Mouse (Mus musculus) C2C12 (cell line): ENCODE results near the gene Nipal4. TPM values are rescaled to one million over a fixed set of nuclear protein-coding genes. Genes with fewer than 3 reads are reported as not detected.

Experiments
- H3K27me3 ChIP-seq: one replicate; pipeline ENCODE4 v1.6.1; 2011; ENCODE audit not compliant: control insufficient read depth, insufficient read depth, insufficient read length
- H3K36me3 ChIP-seq: one replicate; pipeline ENCODE4 v1.6.1; 2011; ENCODE audit not compliant: control insufficient read depth, insufficient read depth
- H3K4me3 ChIP-seq: one replicate; pipeline ENCODE4 v1.5.1; 2011; ENCODE audit warnings: mild to moderate bottlenecking, control low read depth; ENCODE audit not compliant: poor library complexity, insufficient read depth, severe bottlenecking
- H3K79me2 ChIP-seq: one replicate; pipeline ENCODE4 v1.6.1; 2011; ENCODE audit not compliant: control insufficient read depth, insufficient read depth
- H3K79me3 ChIP-seq: one replicate; pipeline ENCODE4 v1.6.1; 2011; ENCODE audit warnings: low read depth, control low read depth
- H3ac ChIP-seq: one replicate; pipeline ENCODE3; 2011; ENCODE audit warnings: low read depth; ENCODE audit not compliant: control insufficient read depth, insufficient read length
- CEBPB ChIP-seq: IDR thresholded peaks from one replicate; pipeline ENCODE4 v1.6.1; 2011; ENCODE audit warnings: low read depth, mild to moderate bottlenecking, control low read depth, moderate library complexity
- CTCF ChIP-seq: IDR thresholded peaks from one replicate; pipeline ENCODE4 v1.5.1; 2011; ENCODE audit not compliant: control insufficient read depth, insufficient read depth, insufficient read length
- FOSL1 ChIP-seq: IDR thresholded peaks from one replicate; pipeline ENCODE4 v1.8.0; 2011; ENCODE audit warnings: mild to moderate bottlenecking, low read length; ENCODE audit not compliant: poor library complexity, insufficient read depth, severe bottlenecking
- MAX ChIP-seq: IDR thresholded peaks from one replicate; pipeline ENCODE4 v1.6.1; 2011; ENCODE audit warnings: mild to moderate bottlenecking, control low read depth
- MYOD1 ChIP-seq: IDR thresholded peaks from one replicate; pipeline ENCODE4 v1.6.1; 2011; ENCODE audit warnings: low read depth; ENCODE audit not compliant: control insufficient read depth, insufficient read length
- MYOG ChIP-seq: IDR thresholded peaks from one replicate; pipeline ENCODE4 v1.6.1; 2011; ENCODE audit not compliant: control insufficient read depth, insufficient read length; ENCODE audit errors: extremely low read depth
- USF1 ChIP-seq: IDR thresholded peaks from one replicate; pipeline ENCODE4 v1.6.1; 2011; ENCODE audit warnings: low read depth, mild to moderate bottlenecking, control low read depth, moderate library complexity
- polyA plus RNA-seq: library from polyadenylated mRNA; unstranded; fragments of >200 nt; fragmentation: generic; extraction: Trizol; gene quantifications from one replicate; pipeline ENCODE4 v1.2.1, GENCODE M21; 2012; ENCODE audit warnings: missing spikeins

The Nipal4 gene
- polyA plus RNA-seq, 1 experiment: 0.08 TPM

GRCm38 (mm10) chr11:46115411-46116173 is 50.7 kb downstream of the Nipal4 start:
- H3K36me3 ChIP-seq: peaks cover 20% of the 10 kb centered on the region
- no peak overlapping the region for H3K4me3 ChIP-seq
- TF ChIP-seq FOSL1: no peak
- no peak for TF ChIP-seq MYOG
- no peak for TF ChIP-seq MYOD1
- TF ChIP-seq CTCF: no peak
- TF ChIP-seq MAX: no peak
- TF ChIP-seq CEBPB: no peak
- TF ChIP-seq USF1: no peak
- no peaks in the 10 kb centered on the region for H3K27me3 ChIP-seq
- H3ac ChIP-seq: no peak overlapping the region
- no peaks in the 10 kb centered on the region for H3K79me3 ChIP-seq
- H3K79me2 ChIP-seq: no peaks in the 10 kb centered on the region

DNA sequence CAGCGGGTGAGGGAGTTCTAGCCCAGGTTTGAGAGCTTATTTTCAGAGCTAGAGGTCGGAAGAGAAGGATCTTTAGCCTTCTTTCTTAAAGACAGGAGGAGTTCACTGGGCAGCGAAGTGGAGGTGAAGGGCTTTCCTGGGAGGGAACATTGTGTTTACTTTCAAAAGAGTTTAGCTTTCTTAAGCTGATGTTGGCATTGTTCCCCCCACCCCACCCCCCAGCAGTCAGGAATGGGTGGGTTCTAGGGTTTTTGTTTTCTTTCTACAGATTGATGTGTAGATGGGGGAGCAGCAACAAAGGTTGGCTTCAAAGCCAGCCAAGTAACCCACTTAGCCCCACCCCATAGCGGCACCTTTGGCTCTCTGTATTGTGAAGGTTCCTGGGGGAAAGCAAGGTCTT is 51.3 kb downstream of the Nipal4 start:
- TF ChIP-seq MYOD1 (no peak), MAX (no peak), USF1 (no peak), FOSL1 (no peak), MYOG (no peak), CTCF (no peak), CEBPB (no peak)
- peaks cover 20% of the 10 kb centered on the region for H3K36me3 ChIP-seq
- H3K4me3 ChIP-seq: no peak overlapping the region
- no peaks in the 10 kb centered on the region for H3K27me3 ChIP-seq
- no peaks in the 10 kb centered on the region for H3K79me2 ChIP-seq
- H3ac ChIP-seq: no peak overlapping the region
- no peaks in the 10 kb centered on the region for H3K79me3 ChIP-seq

DNA sequence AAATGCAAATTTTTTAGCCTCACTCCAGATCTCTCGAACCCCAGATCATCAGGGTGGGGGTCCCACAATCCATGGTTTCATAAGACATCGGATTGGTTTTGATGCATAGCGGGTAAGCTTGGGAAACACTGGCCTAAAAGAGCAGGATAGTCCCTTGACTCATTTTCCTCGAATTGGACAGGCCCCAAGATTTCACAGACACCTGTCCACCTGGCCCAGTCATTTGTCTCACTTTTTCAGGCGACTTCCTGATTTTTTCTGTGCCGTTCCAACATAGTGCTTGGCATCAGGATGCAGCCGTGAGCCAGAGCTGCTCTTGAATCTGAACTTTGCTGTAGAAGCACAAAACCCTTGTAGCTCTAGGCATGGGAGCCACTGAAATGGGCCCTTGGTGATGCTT is 52.1 kb downstream of the Nipal4 start:
- Histone ChIP-seq H3ac (no peak overlapping the region), H3K27me3 (no peaks in the 10 kb centered on the region), H3K4me3 (no peak overlapping the region), H3K36me3 (peaks cover 20% of the 10 kb centered on the region), H3K79me3 (no peaks in the 10 kb centered on the region), H3K79me2 (no peaks in the 10 kb centered on the region)
- TF ChIP-seq CTCF (no peak), USF1 (no peak), CEBPB (no peak), MAX (no peak), MYOD1 (no peak), MYOG (no peak), FOSL1 (no peak)

GRCm38 (mm10) chr11:46113211-46113610 is 53.1 kb downstream of the Nipal4 start:
- TF ChIP-seq MAX: no peak
- TF ChIP-seq USF1: no peak
- no peak for TF ChIP-seq CTCF
- TF ChIP-seq FOSL1: no peak
- TF ChIP-seq MYOD1: no peak
- no peak for TF ChIP-seq CEBPB
- TF ChIP-seq MYOG: no peak
- Histone ChIP-seq H3K27me3 (no peaks in the 10 kb centered on the region), H3ac (no peak overlapping the region), H3K4me3 (no peak overlapping the region), H3K36me3 (peaks cover 15% of the 10 kb centered on the region), H3K79me3 (no peaks in the 10 kb centered on the region), H3K79me2 (no peaks in the 10 kb centered on the region)

- Histone ChIP-seq H3K79me2 (no peaks in the 10 kb centered on the region), H3K4me3 (no peak overlapping the region), H3ac (no peak overlapping the region), H3K27me3 (no peaks in the 10 kb centered on the region), H3K79me3 (no peaks in the 10 kb centered on the region), H3K36me3 (peaks cover 15% of the 10 kb centered on the region)
- TF ChIP-seq CEBPB (no peak), MYOD1 (no peak), FOSL1 (no peak), MYOG (no peak), MAX (no peak), CTCF (no peak), USF1 (no peak)
Observed at GRCm38 (mm10) chr11:46110945-46111287, 55.4 kb downstream of the Nipal4 start.

GRCm38 (mm10) chr11:46110156-46110944 is 56.0 kb downstream of the Nipal4 start:
- no peak for TF ChIP-seq USF1
- no peak for TF ChIP-seq MYOD1
- TF ChIP-seq FOSL1: no peak
- TF ChIP-seq CTCF: no peak
- TF ChIP-seq MYOG: no peak
- TF ChIP-seq CEBPB: no peak
- TF ChIP-seq MAX: no peak
- Histone ChIP-seq H3K27me3 (no peaks in the 10 kb centered on the region), H3K79me3 (no peaks in the 10 kb centered on the region), H3ac (no peak overlapping the region), H3K4me3 (no peak overlapping the region), H3K79me2 (no peaks in the 10 kb centered on the region), H3K36me3 (peaks cover 15% of the 10 kb centered on the region)
